Mouse (Mus musculus) brown adipose tissue, adult 24 weeks (tissue): ENCODE results near the gene Nf2. TPM values are rescaled to one million over a fixed set of nuclear protein-coding genes. Genes with fewer than 3 reads are reported as not detected.
A peak's percentile ranks its signal among the peaks of the same experiment; 100 is the strongest.

Source experiments
- H3K27ac ChIP-seq: fragments of 200-500 bp; replicated peaks from 2 replicates; pipeline ENCODE4 v1.5.1; 2012; ENCODE audit warnings: low read depth, mild to moderate bottlenecking, low read length
- H3K4me1 ChIP-seq: fragments of 200-500 bp; 2 replicates; pipeline ENCODE4 v1.6.1; 2012; ENCODE audit warnings: low read length, mixed read lengths; ENCODE audit not compliant: control insufficient read depth, insufficient read depth, insufficient read length
- H3K4me3 ChIP-seq: fragments of 200-500 bp; 2 replicates; pipeline ENCODE4 v1.5.1; 2012; ENCODE audit warnings: low read depth, mild to moderate bottlenecking, low read length, moderate library complexity; ENCODE audit not compliant: insufficient read depth
- polyA plus RNA-seq: library from polyadenylated mRNA; stranded (reverse); fragments of >200 nt; gene quantifications from 2 replicates; pipeline ENCODE4 v1.2.4, GENCODE M21; 2012; ENCODE audit not compliant: missing spikeins, insufficient read depth, insufficient read length

Gene Nf2
- polyA plus RNA-seq, 1 experiment, result 56.4 TPM

DNA sequence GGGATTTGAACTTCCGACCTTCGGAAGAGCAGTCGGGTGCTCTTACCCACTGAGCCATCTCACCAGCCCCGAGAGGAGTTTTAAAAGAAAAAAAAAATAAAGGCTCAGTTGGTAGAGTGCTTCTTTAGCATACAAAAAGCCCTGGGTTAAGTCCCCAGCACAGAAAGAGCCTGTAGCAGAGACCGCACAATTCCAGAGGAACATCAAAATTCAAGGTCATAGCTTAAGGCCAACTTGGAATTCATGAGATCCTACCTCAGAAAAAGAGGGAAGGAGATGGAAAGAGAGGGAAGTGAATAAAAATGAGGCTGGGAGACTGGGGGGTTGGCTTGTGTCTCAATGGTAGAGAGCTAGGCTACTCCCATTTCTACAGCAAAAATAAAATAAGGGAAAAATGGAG is 4.8 kb upstream of the Nf2 start:
- H3K4me1 ChIP-seq, result no peaks in the 10 kb centered on the region
- no peak overlapping the region for H3K27ac ChIP-seq
- no peak overlapping the region for H3K4me3 ChIP-seq

DNA sequence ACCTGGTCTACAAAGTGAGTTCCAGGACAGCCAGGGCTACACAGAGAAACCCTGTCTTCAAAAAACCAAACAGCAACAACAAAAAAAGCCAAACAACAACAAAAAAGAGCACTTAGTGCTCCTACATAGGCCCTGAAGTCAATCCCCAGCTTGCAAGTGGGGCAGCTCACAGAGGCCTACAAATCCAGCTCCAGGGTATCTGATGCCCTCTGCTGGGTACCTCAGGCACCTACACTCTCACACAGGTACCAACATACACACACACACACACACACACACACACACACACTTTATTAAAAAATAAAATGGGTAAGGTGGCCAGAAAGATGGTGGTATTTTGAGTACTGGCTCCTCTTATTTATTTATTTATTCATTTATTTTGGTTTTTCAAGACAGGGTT is 3.7 kb upstream of the Nf2 start:
- Histone ChIP-seq H3K4me3 (no peak overlapping the region), H3K27ac (no peak overlapping the region), H3K4me1 (peaks cover 1% of the 10 kb centered on the region; the same call in 1 of the 2 replicates)

DNA sequence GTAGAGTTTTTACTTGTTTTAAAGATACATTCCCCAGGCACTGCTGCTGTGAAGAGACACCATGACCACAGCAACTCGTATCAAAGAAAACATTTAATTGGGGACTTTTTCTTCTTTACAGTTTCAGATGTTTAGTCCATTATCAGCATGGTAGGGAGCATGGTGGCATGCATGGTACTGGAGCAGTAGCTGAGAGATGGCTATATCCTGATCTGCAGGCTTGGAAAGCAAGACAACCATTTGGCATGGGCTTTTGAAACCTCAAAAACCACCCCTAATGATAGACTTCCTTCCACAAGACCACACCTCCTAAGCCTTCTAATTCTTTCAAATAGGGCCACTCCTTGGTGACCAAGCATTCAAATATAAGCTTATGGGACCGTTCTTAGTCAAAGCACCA is 1.1 kb upstream of the Nf2 start:
- Histone ChIP-seq H3K27ac (no peak overlapping the region), H3K4me1 (peaks cover 2% of the 10 kb centered on the region; the same call in 1 of the 2 replicates), H3K4me3 (no peak overlapping the region)

GRCm38 (mm10) chr11:4848483-4849248 is 670 bp downstream of the Nf2 start:
- peak overlapping the region; percentile 68 for H3K27ac ChIP-seq
- peak overlapping the region; percentile 98 for H3K4me3 ChIP-seq

DNA sequence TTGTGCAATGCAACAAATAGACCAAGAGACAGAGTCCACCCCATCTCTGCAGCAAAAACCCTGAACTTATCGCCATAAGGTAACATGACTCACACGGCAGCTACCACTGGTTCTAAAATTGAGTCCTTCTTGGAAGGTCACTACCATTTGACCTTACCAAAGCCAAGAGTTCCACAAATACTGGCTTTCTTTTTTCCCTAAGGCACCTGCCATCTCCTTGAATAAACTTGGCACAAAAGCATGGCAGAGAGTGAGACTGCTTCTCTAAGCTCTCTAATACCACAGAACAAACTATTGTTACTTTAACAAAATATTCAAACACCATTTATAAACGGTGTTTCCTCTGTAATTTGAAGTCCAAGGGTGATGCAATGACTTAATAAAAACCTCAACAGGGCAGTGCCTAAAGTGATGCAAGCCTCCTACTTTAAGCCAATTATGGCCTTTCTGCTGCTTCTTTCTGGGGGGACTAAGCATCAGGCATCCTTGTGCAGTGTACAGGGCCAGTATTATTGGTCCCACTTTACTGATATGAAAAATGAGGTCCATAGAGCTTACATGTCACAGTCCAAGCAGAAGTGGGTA is 8.3 kb downstream of the Nf2 start:
- Histone ChIP-seq H3K4me3 (no peak overlapping the region), H3K27ac (no peak overlapping the region), H3K4me1 (no peaks in the 10 kb centered on the region)

More at GRCm38 (mm10) chr11:4848483-4849248, 670 bp downstream of the Nf2 start:
- peaks cover 2% of the 10 kb centered on the region; the same call in 1 of the 2 replicates for H3K4me1 ChIP-seq

DNA sequence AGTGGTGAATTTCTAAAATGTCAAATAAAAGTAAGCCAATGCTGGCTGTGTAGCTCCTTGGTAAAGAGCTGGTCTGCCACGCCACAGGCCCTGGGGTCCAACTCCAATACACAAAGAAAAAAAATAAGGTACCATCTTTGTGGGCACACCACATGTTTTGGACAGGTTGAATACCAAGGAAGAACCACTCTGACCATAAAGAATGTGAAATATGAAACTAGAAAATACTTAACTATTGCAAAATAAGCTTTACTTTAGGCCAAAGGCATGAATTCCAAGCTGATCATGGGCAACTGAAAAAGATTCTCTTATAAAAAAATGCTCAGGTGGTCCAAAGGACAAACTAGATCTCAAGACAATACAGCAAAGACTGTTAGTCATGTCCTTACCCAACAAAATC is 11.1 kb downstream of the Nf2 start:
- H3K4me1 ChIP-seq, result no peaks in the 10 kb centered on the region; the same call in 1 of the 2 replicates
- no peak overlapping the region for H3K4me3 ChIP-seq
- no peak overlapping the region for H3K27ac ChIP-seq

DNA sequence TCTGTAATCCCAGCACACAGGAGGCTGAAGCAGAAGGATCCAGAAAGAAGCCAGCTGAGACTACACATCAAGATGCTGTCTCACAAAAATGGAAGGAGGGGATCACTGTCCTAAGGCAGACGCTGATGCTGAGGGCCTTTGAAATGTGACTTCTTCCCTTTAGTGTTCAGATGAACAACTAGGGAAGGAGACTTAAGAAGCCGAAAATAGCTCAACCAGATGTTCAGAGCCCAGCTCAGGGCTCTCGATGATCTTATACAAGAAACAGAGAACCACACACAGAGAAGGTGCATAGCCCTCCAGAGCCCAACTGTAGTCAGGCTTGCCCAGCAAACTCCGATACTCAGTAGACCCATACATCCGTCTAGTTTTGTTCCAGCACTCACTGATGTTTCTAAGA is 12.0 kb downstream of the Nf2 start:
- Histone ChIP-seq H3K27ac (no peak overlapping the region), H3K4me3 (no peak overlapping the region), H3K4me1 (no peaks in the 10 kb centered on the region; the same call in 1 of the 2 replicates)

DNA sequence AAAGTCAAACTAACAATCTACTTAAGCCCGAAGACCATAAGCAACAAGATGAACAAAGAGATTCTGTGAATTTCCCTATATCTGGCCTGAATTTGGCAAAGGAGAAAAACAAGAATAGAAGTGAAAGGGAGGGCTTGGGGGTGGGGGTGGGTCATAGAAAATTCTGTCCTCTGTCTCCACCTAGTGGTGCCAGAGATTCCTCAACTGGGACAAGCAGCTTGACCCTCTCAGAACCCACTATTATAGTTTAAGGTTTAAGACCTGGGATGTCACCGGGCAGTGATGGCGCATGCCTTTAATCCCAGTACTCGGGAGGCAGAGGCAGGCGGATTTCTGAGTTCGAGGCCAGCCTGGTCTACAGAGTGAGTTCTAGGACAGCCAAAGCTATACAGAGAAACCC is 12.6 kb downstream of the Nf2 start:
- no peaks in the 10 kb centered on the region; the same call in 1 of the 2 replicates for H3K4me1 ChIP-seq
- H3K27ac ChIP-seq, result no peak overlapping the region
- no peak overlapping the region for H3K4me3 ChIP-seq

DNA sequence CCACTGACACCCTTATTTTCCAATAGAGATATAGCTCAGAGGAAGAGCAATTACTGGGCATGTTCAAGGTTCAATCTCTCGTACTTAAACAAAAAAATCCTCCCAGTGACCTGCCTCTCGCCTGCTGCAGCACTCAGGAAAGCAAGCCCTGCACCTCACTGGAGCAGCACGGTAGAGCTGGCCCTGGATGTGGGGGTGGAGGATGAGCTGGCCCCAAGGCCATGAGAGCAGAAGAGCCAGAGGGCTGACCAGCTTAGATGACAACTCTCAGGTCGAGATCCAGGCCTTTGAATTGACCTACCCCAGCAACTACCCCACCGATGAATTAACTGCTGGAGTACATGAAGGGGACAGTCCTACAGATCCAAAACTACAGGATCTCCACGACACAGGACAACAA is 13.9 kb downstream of the Nf2 start:
- no peak overlapping the region for H3K27ac ChIP-seq
- H3K4me3 ChIP-seq, result no peak overlapping the region
- no peaks in the 10 kb centered on the region; the same call in 1 of the 2 replicates for H3K4me1 ChIP-seq

GRCm38 (mm10) chr11:4833295-4833939 is 15.9 kb downstream of the Nf2 start:
- Histone ChIP-seq H3K4me3 (no peak overlapping the region), H3K4me1 (no peaks in the 10 kb centered on the region; the same call in 1 of the 2 replicates), H3K27ac (no peak overlapping the region)

DNA sequence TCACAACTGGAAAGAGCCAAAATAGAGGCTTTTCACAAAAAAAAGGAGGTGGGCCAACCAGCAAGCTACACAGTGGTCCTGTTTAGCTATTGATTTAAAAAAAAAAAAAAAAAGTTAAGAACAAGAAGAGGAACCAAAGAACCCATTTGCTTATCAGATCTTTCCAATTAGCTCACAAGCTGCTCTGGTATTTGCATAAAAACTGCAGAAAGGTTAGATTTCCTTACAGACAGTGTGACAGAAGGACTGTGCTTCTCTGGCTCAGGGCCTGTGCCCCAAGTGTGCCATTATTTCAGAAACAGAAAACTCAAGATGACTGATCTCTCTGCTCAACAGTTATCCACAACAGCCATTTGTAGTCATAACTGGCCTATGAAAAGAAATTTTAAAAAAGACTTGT is 18.3 kb downstream of the Nf2 start:
- Histone ChIP-seq H3K27ac (no peak overlapping the region), H3K4me1 (no peaks in the 10 kb centered on the region; the same call in 1 of the 2 replicates), H3K4me3 (no peak overlapping the region)

DNA sequence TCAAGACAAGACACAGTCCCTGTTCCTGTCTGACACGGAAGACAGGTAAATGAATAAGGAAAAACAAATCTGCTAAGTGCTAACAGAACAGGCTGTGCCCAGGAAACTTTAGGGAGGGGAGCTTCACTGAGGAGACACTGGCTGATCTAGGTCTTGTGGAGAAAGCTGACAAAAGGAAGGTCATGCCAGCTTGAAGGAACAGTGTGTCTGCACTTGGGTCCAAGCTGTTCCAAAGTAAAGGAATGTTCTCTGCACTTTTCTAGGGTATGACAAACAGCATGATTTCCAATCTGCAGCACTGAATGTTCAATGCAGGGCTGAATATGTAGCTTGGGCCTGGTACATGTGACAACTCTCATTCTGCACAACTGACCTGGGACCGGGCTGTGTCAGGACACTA is 21.4 kb downstream of the Nf2 start:
- no peaks in the 10 kb centered on the region; the same call in 1 of the 2 replicates for H3K4me1 ChIP-seq
- H3K4me3 ChIP-seq, result no peak overlapping the region
- H3K27ac ChIP-seq, result no peak overlapping the region

GRCm38 (mm10) chr11:4827340-4827739 is 22.0 kb downstream of the Nf2 start:
- Histone ChIP-seq H3K4me3 (no peak overlapping the region), H3K27ac (no peak overlapping the region), H3K4me1 (no peaks in the 10 kb centered on the region)

DNA sequence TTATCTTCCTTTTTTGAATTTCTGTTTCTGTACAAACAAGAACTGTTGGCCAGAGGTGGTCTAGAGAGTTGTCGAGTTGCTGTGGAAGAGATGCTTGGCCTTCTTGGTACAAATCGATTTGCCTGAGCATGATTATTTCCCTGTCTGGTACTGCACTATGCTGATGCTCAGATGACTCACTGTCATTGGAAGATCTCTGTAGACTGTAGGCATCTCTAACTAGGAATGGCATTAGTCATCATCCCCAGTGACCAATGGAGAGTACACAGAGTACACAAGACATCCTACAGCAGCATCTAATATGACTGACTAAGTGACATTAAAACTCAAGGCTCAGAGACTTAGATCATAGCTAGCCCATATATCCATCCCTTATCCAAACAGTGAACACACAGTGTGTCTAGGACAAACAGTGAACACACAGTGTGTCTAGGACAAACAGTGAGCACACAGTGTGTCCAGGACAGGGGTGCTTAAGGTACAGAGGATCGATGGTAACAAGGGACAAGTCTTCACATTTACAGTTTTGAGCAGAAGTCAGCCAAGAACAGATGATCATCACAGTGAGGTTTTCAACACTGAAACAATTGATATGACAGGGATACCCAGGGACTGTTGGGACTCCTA is 23.1 kb downstream of the Nf2 start:
- Histone ChIP-seq H3K4me3 (no peak overlapping the region), H3K4me1 (no peaks in the 10 kb centered on the region), H3K27ac (no peak overlapping the region)

DNA sequence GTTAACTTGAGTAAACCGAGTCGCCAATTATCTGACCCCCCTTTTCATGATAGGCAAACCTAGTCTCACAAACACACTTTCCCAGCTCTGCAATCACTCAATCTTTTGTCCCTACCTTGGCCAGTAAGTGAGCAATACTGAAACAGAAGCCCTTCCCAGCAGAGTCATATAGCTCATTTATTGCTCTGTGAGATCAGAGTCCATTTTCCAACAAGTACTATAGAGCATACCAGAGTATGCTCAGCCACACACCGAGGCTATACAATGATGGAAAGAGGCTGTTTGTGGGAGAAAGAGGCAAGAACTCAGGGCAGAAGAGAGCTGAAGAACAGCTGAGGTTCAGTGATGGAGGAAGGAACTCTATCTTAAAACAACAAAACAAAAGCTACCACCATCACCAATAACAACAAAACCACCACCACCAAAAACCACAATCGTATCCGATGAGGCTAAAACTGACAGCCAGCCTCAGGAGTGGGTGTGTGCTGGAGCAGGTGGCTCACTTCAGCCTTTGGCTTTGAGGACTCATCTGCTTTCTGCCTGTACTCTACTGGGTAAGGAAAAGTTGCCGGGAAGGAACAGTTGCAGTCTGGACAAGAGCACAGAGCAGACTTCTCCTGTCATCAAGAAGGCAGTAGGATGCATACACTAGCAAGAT is 25.6 kb downstream of the Nf2 start:
- H3K27ac ChIP-seq, result no peak overlapping the region

More for the DNA sequence above, 25.6 kb downstream of the Nf2 start:
- no peak overlapping the region for H3K4me3 ChIP-seq
- no peaks in the 10 kb centered on the region for H3K4me1 ChIP-seq
